Mouse (Mus musculus) heart, adult 2 months (tissue): ENCODE data around the gene Cyth3.

Experiments
- CTCF ChIP-seq: fragments of 200-600 bp; IDR thresholded peaks from 2 replicates; pipeline ENCODE4 v1.8.1; 2022; ENCODE audit warnings: antibody characterized with exemption, mild to moderate bottlenecking, moderate library complexity
- POLR2A ChIP-seq: fragments of 200-500 bp; IDR thresholded peaks from 2 replicates; pipeline ENCODE4 v1.6.1; 2011; ENCODE audit warnings: mild to moderate bottlenecking, low read depth, low read length, control low read depth; ENCODE audit not compliant: insufficient read depth

DNA sequence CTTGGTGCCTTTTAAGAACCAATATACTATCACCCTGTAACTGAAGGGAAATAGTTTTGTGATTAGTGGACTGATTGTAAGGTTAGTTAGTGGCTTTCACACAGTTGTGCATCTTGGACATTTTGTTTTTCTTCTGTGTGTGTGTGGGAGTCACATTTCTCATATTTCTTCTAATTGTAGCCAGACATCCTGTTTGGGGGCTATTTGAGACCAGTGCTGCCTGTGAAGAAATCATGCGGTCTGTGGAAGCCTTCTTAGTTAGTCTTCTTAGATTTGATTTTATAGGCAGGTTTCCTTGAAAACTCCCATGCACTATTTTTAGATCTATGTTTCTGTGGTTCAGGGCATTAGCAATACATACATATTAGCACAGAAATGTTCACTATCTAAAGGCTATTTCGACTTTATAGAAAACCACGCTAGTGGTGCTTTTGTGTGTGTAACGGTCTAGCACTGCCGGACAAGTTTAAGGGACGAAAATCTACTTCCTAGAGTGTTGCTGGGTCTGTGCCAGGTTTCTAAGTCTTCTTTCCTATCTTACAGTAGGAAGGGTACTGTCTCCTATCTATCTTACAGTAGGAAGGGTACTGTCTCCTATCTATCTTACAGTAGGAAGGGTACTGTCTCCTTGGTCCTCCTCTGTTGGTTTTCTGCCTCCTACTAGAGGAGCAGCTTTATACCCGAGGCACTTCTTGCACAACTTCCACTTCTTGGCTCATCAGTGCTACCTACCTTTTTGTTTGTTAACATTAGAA is 16.4 kb downstream of the Cyth3 start:
- TF ChIP-seq CTCF, result no peak
- no peak for TF ChIP-seq POLR2A
